Mouse (Mus musculus) adrenal gland, adult 8-10 months (tissue): Measurements from ENCODE around the gene Dhrs7b. TPM values are rescaled to one million over a fixed set of nuclear protein-coding genes. Genes with fewer than 3 reads are reported as not detected.
"Not testable (repeated sequence)": the region's sequence is repeated elsewhere in the genome, so short reads cannot be mapped to it uniquely, and the experiment has no call there.

Experiments used
- DNase-seq: peaks from one replicate; pipeline ENCODE4 v3.0.0; 2022
- total RNA-seq, 4 experiments: library from RNA; stranded (reverse); gene quantifications; 2 replicates each; pipeline ENCODE4 v1.2.4; 2022

The Dhrs7b gene
- total RNA-seq, 4 experiments from 2014 or later, result 36.0 to 44.8 (median 40.3) TPM

- DNase-seq, result no peak
These were observed 11.2 kb downstream of the Dhrs7b start for GRCm38 (mm10) chr11:60841467-60842200.

- DNase-seq, result no peak
These were observed 13.0 kb downstream of the Dhrs7b start for GRCm38 (mm10) chr11:60843412-60843811.

GRCm38 (mm10) chr11:60845415-60845814 is 15.0 kb downstream of the Dhrs7b start:
- no peak for DNase-seq

GRCm38 (mm10) chr11:60856587-60856986 is 26.2 kb downstream of the Dhrs7b start:
- DNase-seq, result no peak

GRCm38 (mm10) chr11:60861993-60862392 is 31.6 kb downstream of the Dhrs7b start:
- DNase-seq, result peak; percentile 49

GRCm38 (mm10) chr11:60863196-60863595 is 32.8 kb downstream of the Dhrs7b start:
- DNase-seq, result no peak

GRCm38 (mm10) chr11:60864166-60864565 is 33.7 kb downstream of the Dhrs7b start:
- DNase-seq, result no peak

GRCm38 (mm10) chr11:60864916-60865315 is 34.5 kb downstream of the Dhrs7b start:
- no peak for DNase-seq

- no peak for DNase-seq
These were observed 35.6 kb downstream of the Dhrs7b start for GRCm38 (mm10) chr11:60866021-60866420.

GRCm38 (mm10) chr11:60867456-60867855 is 37.0 kb downstream of the Dhrs7b start:
- DNase-seq, result no peak

- no peak for DNase-seq
These were observed 37.5 kb downstream of the Dhrs7b start for GRCm38 (mm10) chr11:60867904-60868303.

- DNase-seq, result not testable (repeated sequence)
These were observed 39.0 kb downstream of the Dhrs7b start for GRCm38 (mm10) chr11:60869471-60869870.

- DNase-seq, result no peak
These were observed 41.0 kb downstream of the Dhrs7b start for GRCm38 (mm10) chr11:60871409-60871808.

- no peak for DNase-seq
These were observed 42.7 kb downstream of the Dhrs7b start for GRCm38 (mm10) chr11:60873101-60873500.

GRCm38 (mm10) chr11:60878056-60878612 is 47.7 kb downstream of the Dhrs7b start:
- DNase-seq, result peak; percentile 59

GRCm38 (mm10) chr11:60878675-60879294 is 48.4 kb downstream of the Dhrs7b start, which contains the start of gene Tmem11:
Tmem11 (minus strand) TSS chr11:60879272.
- peak; percentile 97 for DNase-seq

- peak; percentile 36 for DNase-seq
These were observed 49.0 kb downstream of the Dhrs7b start for GRCm38 (mm10) chr11:60879423-60879822.

- no peak for DNase-seq
These were observed 50.1 kb downstream of the Dhrs7b start for GRCm38 (mm10) chr11:60880559-60880958.

- DNase-seq, result no peak
These were observed 52.0 kb downstream of the Dhrs7b start for GRCm38 (mm10) chr11:60882386-60882785.

GRCm38 (mm10) chr11:60886986-60887385 is 56.6 kb downstream of the Dhrs7b start:
- not testable (repeated sequence) for DNase-seq

- DNase-seq, result no peak
These were observed 59.4 kb downstream of the Dhrs7b start for GRCm38 (mm10) chr11:60889861-60890260.

- no peak for DNase-seq
These were observed 59.9 kb downstream of the Dhrs7b start for GRCm38 (mm10) chr11:60890286-60890685.

GRCm38 (mm10) chr11:60890744-60891143 is 60.3 kb downstream of the Dhrs7b start:
- DNase-seq, result no peak

GRCm38 (mm10) chr11:60895915-60896314 is 65.5 kb downstream of the Dhrs7b start:
- DNase-seq, result no peak
